Mouse (Mus musculus) olfactory bulb, adult 2 months (tissue): Measurements from ENCODE around the gene Saal1.

Source experiments
- CTCF ChIP-seq: fragments of 200-500 bp; IDR thresholded peaks from 2 replicates; pipeline ENCODE4 v1.5.1; 2012; ENCODE audit warnings: low read depth, mild to moderate bottlenecking, low read length, moderate library complexity; ENCODE audit not compliant: insufficient read depth
- POLR2A ChIP-seq: fragments of 200-500 bp; IDR thresholded peaks from 2 replicates; pipeline ENCODE4 v1.6.1; 2012; ENCODE audit warnings: mild to moderate bottlenecking, low read depth, low read length, moderate library complexity; ENCODE audit not compliant: insufficient read depth

DNA sequence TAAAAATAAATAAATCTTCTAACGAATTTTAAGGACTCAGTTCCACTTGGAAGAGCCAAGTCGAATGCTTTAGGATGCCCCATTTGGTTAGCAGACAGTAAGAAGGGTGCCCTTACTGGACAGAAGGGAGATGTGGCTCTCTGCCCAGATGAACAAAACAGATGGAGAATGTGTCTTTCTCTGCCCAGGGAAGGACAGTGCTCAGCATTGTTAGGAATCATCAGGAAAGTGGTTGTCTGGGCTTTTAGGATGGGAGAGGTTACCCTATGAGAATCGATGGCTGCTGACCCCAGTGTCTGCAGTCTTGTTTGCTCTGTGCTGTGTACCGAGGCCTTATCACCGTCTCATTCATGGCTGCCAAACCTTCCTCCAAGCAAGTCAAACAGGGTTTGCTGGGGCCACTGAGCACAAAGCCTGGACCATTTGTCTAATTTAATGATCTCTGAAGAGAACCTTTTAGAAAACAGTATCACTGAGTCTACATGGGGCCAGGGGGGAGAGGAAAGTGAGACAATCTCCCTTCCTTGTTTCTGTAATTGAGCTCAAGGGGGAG lies 33.6 kb downstream of the Saal1 start:
- TF ChIP-seq CTCF = no peak
- TF ChIP-seq POLR2A = no peak
